Mouse (Mus musculus): ENCODE data around the gene Mfsd14a. TPM values are rescaled to one million over a fixed set of nuclear protein-coding genes. Genes with fewer than 3 reads are reported as not detected.

Gene Mfsd14a
- total and polyA plus RNA-seq, 2 experiments from 2014 or later: 39.9 to 44.3 TPM

GRCm38 (mm10) chr3:116632971-116633370, 29.5 kb downstream of the Mfsd14a start:
- DNase-seq (ENCODE audit: low spot score) (no peak), ATAC-seq (ENCODE audit: insufficient read depth, low read depth) (no peak)
- WGBS: 90% methylated on average over 3 of the region's 3 CpGs
- Histone ChIP-seq H3K27me3 (ENCODE audit: control insufficient read depth, insufficient read depth, low read length) (no peaks in the 10 kb centered on the region), H3K36me3 (replicated peaks; ENCODE audit: control insufficient read depth, insufficient read depth, low read length) (peaks cover 72% of the 10 kb centered on the region), H3K27ac (ENCODE audit: low read depth) (no peak overlapping the region), H3K4me1 (ENCODE audit: control insufficient read depth, insufficient read depth) (no peaks in the 10 kb centered on the region), H3K9me3 (replicated peaks; ENCODE audit: control insufficient read depth, low read length) (no peaks in the 10 kb centered on the region), H3K4me2 (ENCODE audit: low read depth, low read length) (no peak overlapping the region), H3K9ac (replicated peaks; ENCODE audit: low read depth, low read length) (no peak overlapping the region), H3K4me3 (ENCODE audit: low read depth, low read length) (no peak overlapping the region)
- no peak for TF ChIP-seq CTCF (IDR thresholded peaks at IDR 0.05; ENCODE audit: low read depth)
- TF ChIP-seq EP300 (IDR thresholded peaks at IDR 0.05; ENCODE audit: low read depth): no peak

DNA sequence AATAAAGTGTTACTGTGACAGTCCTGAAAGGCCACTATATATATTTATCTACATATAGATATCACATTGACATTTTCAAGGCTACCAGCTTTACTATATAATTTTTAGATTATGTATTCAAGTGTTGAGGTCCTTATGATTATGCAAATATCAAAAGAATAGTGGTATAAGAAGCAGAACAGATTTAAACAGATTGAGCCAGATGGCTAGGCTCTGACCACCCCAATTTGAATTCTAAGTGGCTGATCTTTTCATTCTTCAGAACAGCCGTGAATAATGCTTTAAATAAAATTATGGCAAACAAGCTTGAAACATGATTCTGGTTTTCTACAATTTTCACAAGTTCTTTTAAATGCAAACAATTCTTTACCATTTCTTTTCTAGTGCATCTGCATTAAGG, 31.0 kb downstream of the Mfsd14a start:
- TF ChIP-seq EP300 (IDR thresholded peaks at IDR 0.05; ENCODE audit: low read depth): no peak
- no peak for TF ChIP-seq CTCF (IDR thresholded peaks at IDR 0.05; ENCODE audit: low read depth)
- 80% methylated on average over 1 of the region's 1 CpGs for WGBS
- no peak for ATAC-seq (ENCODE audit: insufficient read depth, low read depth)
- H3K36me3 ChIP-seq (replicated peaks; ENCODE audit: control insufficient read depth, insufficient read depth, low read length): peaks cover 57% of the 10 kb centered on the region
- H3K9me3 ChIP-seq (replicated peaks; ENCODE audit: control insufficient read depth, low read length): no peaks in the 10 kb centered on the region
- no peak overlapping the region for H3K27ac ChIP-seq (ENCODE audit: low read depth)
- H3K4me3 ChIP-seq (ENCODE audit: low read depth, low read length): no peak overlapping the region
- no peaks in the 10 kb centered on the region for H3K4me1 ChIP-seq (ENCODE audit: control insufficient read depth, insufficient read depth)
- no peak for DNase-seq (ENCODE audit: low spot score)
- H3K27me3 ChIP-seq (ENCODE audit: control insufficient read depth, insufficient read depth, low read length): no peaks in the 10 kb centered on the region
- H3K4me2 ChIP-seq (ENCODE audit: low read depth, low read length): no peak overlapping the region
- H3K9ac ChIP-seq (replicated peaks; ENCODE audit: low read depth, low read length): no peak overlapping the region

DNA sequence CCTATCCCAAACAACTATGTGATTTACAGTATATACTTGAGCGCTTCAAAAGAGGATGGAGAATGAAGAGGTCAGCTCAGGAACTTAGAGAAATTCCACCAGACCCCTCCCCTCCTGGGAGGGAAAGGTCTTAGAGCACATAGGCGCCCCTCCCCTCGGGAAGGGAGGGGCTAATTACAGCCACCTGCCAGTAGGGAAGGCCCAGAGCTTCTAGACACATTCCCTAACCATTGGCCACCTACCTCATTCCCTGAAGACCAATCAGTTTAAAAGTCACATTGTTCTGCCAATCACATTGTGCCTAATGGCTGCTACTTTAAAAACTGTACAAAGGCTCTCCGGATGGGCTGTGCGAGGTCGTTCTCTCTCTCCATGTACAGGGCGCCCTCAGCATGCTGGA, 39.8 kb downstream of the Mfsd14a start:
- DNase-seq (ENCODE audit: low spot score) (no peak), ATAC-seq (ENCODE audit: insufficient read depth, low read depth) (no peak)
- Histone ChIP-seq H3K27ac (ENCODE audit: low read depth) (no peak overlapping the region), H3K4me2 (ENCODE audit: low read depth, low read length) (no peak overlapping the region), H3K4me3 (ENCODE audit: low read depth, low read length) (no peak overlapping the region), H3K9ac (replicated peaks; ENCODE audit: low read depth, low read length) (no peak overlapping the region), H3K36me3 (replicated peaks; ENCODE audit: control insufficient read depth, insufficient read depth, low read length) (peaks cover 42% of the 10 kb centered on the region), H3K9me3 (replicated peaks; ENCODE audit: control insufficient read depth, low read length) (no peaks in the 10 kb centered on the region), H3K4me1 (ENCODE audit: control insufficient read depth, insufficient read depth) (no peaks in the 10 kb centered on the region), H3K27me3 (ENCODE audit: control insufficient read depth, insufficient read depth, low read length) (no peaks in the 10 kb centered on the region)
- TF ChIP-seq CTCF (IDR thresholded peaks at IDR 0.05; ENCODE audit: low read depth) (no peak), EP300 (IDR thresholded peaks at IDR 0.05; ENCODE audit: low read depth) (no peak)
- WGBS: 94% methylated on average over 7 of the region's 7 CpGs

GRCm38 (mm10) chr3:116620636-116621370, 41.7 kb downstream of the Mfsd14a start:
- DNase-seq (ENCODE audit: low spot score): no peak
- no peak for ATAC-seq (ENCODE audit: insufficient read depth, low read depth)
- Histone ChIP-seq H3K27me3 (ENCODE audit: control insufficient read depth, insufficient read depth, low read length) (no peaks in the 10 kb centered on the region), H3K9ac (replicated peaks; ENCODE audit: low read depth, low read length) (no peak overlapping the region), H3K9me3 (replicated peaks; ENCODE audit: control insufficient read depth, low read length) (no peaks in the 10 kb centered on the region), H3K4me1 (ENCODE audit: control insufficient read depth, insufficient read depth) (no peaks in the 10 kb centered on the region), H3K27ac (ENCODE audit: low read depth) (no peak overlapping the region), H3K36me3 (replicated peaks; ENCODE audit: control insufficient read depth, insufficient read depth, low read length) (peaks cover 50% of the 10 kb centered on the region), H3K4me3 (ENCODE audit: low read depth, low read length) (no peak overlapping the region), H3K4me2 (ENCODE audit: low read depth, low read length) (no peak overlapping the region)
- TF ChIP-seq CTCF (IDR thresholded peaks at IDR 0.05; ENCODE audit: low read depth): no peak
- TF ChIP-seq EP300 (IDR thresholded peaks at IDR 0.05; ENCODE audit: low read depth): no peak
- WGBS: 85% methylated on average over 7 of the region's 7 CpGs

DNA sequence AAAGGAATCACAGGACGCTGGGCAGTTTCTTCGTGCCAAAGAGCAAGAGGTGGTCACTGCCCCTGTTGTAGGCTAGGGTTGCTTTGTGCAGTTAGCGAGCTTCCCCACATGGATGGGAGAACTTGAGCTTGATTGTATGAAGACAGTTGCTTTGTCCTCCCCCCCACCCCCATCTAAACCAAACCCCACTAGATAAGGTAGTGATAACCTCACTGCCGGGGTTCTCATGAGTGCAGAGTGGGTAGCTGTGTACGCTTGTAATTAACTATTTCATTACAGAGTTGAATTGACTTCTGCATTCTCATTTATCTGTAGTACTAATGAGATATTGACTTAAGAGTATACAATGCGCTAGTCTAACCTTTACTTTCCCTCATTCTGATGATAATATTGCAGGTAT, 43.6 kb downstream of the Mfsd14a start:
- Histone ChIP-seq H3K9me3 (replicated peaks; ENCODE audit: control insufficient read depth, low read length) (no peaks in the 10 kb centered on the region), H3K4me2 (ENCODE audit: low read depth, low read length) (no peak overlapping the region), H3K36me3 (replicated peaks; ENCODE audit: control insufficient read depth, insufficient read depth, low read length) (peaks cover 69% of the 10 kb centered on the region), H3K27me3 (ENCODE audit: control insufficient read depth, insufficient read depth, low read length) (no peaks in the 10 kb centered on the region), H3K4me3 (ENCODE audit: low read depth, low read length) (no peak overlapping the region), H3K4me1 (ENCODE audit: control insufficient read depth, insufficient read depth) (no peaks in the 10 kb centered on the region), H3K9ac (replicated peaks; ENCODE audit: low read depth, low read length) (no peak overlapping the region), H3K27ac (ENCODE audit: low read depth) (no peak overlapping the region)
- no peak for TF ChIP-seq CTCF (IDR thresholded peaks at IDR 0.05; ENCODE audit: low read depth)
- TF ChIP-seq EP300 (IDR thresholded peaks at IDR 0.05; ENCODE audit: low read depth): no peak
- ATAC-seq (ENCODE audit: insufficient read depth, low read depth): no peak
- WGBS: 71% methylated on average over 6 of the region's 6 CpGs
- DNase-seq (ENCODE audit: low spot score): no peak

Data from heart, postnatal 0 days (tissue).